Mouse (Mus musculus): ENCODE data around the gene Cluh. TPM values are rescaled to one million over a fixed set of nuclear protein-coding genes. Genes with fewer than 3 reads are reported as not detected.

Cluh gene
- polyA plus RNA-seq, 1 experiment from 2014 or later: 15.2 TPM

GRCm38 (mm10) chr11:74638791-74639411 is 10.4 kb upstream of the Cluh start:
- peaks cover 18% of the 10 kb centered on the region for H3K4me1 ChIP-seq (replicated peaks; ENCODE audit: control insufficient read depth, insufficient read depth, low read length)
- 4% methylated on average over 9 of the region's 9 CpGs for WGBS

DNA sequence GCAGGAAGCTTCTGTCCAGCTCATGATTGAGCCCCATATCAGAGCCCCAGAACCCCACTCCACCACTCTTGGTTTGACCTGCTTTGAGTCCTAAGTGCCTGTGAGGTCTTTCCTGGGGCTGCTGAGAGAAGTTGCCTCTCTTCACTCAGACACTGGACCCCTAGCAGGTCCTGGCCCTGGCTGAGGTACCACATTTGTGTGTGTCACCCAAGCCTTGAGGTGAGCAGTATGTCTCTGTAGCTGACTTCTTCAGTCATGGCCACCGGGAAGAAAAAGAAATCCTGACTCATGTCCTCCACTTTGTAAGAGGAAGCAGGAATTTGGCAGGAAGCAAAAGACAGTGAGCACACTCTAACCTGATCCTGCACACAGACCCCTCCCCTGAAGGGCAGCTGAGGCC is 9.7 kb upstream of the Cluh start:
- Histone ChIP-seq H3K4me2 (ENCODE audit: low read length) (no peak overlapping the region), H3K27me3 (replicated peaks; ENCODE audit: control insufficient read depth, insufficient read depth, low read length) (no peaks in the 10 kb centered on the region), H3K9ac (replicated peaks; ENCODE audit: low read depth, low read length) (no peak overlapping the region), H3K9me3 (ENCODE audit: control insufficient read depth, low read length) (no peaks in the 10 kb centered on the region), H3K27ac (ENCODE audit: low read length) (no peak overlapping the region), H3K36me3 (ENCODE audit: control insufficient read depth, insufficient read depth) (no peaks in the 10 kb centered on the region), H3K4me1 (replicated peaks; ENCODE audit: control insufficient read depth, insufficient read depth, low read length) (peaks cover 18% of the 10 kb centered on the region), H3K4me3 (replicated peaks; ENCODE audit: low read length) (no peak overlapping the region)
- ATAC-seq: no peak
- WGBS: 81% methylated on average over 1 of the region's 1 CpGs

More at GRCm38 (mm10) chr11:74638791-74639411, 10.4 kb upstream of the Cluh start:
- Histone ChIP-seq H3K36me3 (ENCODE audit: control insufficient read depth, insufficient read depth) (no peaks in the 10 kb centered on the region), H3K27me3 (replicated peaks; ENCODE audit: control insufficient read depth, insufficient read depth, low read length) (no peaks in the 10 kb centered on the region), H3K4me3 (replicated peaks; ENCODE audit: low read length) (peak overlapping the region; percentile 63), H3K9me3 (ENCODE audit: control insufficient read depth, low read length) (no peaks in the 10 kb centered on the region), H3K4me2 (ENCODE audit: low read length) (peak overlapping the region; percentile 88), H3K9ac (replicated peaks; ENCODE audit: low read depth, low read length) (peak overlapping the region; percentile 85), H3K27ac (ENCODE audit: low read length) (peak overlapping the region; percentile 78)
- peak; percentile 21 for ATAC-seq

- H3K27me3 ChIP-seq (replicated peaks; ENCODE audit: control insufficient read depth, insufficient read depth, low read length): no peaks in the 10 kb centered on the region
- H3K27ac ChIP-seq (ENCODE audit: low read length): no peak overlapping the region
- no peaks in the 10 kb centered on the region for H3K36me3 ChIP-seq (ENCODE audit: control insufficient read depth, insufficient read depth)
- no peaks in the 10 kb centered on the region for H3K9me3 ChIP-seq (ENCODE audit: control insufficient read depth, low read length)
- ATAC-seq: no peak
- H3K4me3 ChIP-seq (replicated peaks; ENCODE audit: low read length): no peak overlapping the region
- H3K4me1 ChIP-seq (replicated peaks; ENCODE audit: control insufficient read depth, insufficient read depth, low read length): peaks cover 13% of the 10 kb centered on the region
- H3K4me2 ChIP-seq (ENCODE audit: low read length): no peak overlapping the region
- H3K9ac ChIP-seq (replicated peaks; ENCODE audit: low read depth, low read length): no peak overlapping the region
- 90% methylated on average over 1 of the region's 1 CpGs for WGBS
Observed at GRCm38 (mm10) chr11:74647966-74648365, 1.3 kb upstream of the Cluh start.

- H3K9ac ChIP-seq (replicated peaks; ENCODE audit: low read depth, low read length): peak overlapping the region; percentile 74
- peak overlapping the region; percentile 73 for H3K4me2 ChIP-seq (ENCODE audit: low read length)
- peak overlapping the region; percentile 74 for H3K4me3 ChIP-seq (replicated peaks; ENCODE audit: low read length)
- no peaks in the 10 kb centered on the region for H3K36me3 ChIP-seq (ENCODE audit: control insufficient read depth, insufficient read depth)
- H3K27me3 ChIP-seq (replicated peaks; ENCODE audit: control insufficient read depth, insufficient read depth, low read length): no peaks in the 10 kb centered on the region
- WGBS: 8% methylated on average over 1 of the region's 1 CpGs
- H3K4me1 ChIP-seq (replicated peaks; ENCODE audit: control insufficient read depth, insufficient read depth, low read length): peaks cover 13% of the 10 kb centered on the region
- ATAC-seq: peak; percentile 35
- H3K9me3 ChIP-seq (ENCODE audit: control insufficient read depth, low read length): no peaks in the 10 kb centered on the region
- H3K27ac ChIP-seq (ENCODE audit: low read length): peak overlapping the region; percentile 45; the same call in 1 of the 2 replicates
Observed at GRCm38 (mm10) chr11:74648676-74649075, 619 bp upstream of the Cluh start.

- peak; percentile 51 for ATAC-seq
Observed at GRCm38 (mm10) chr11:74649647-74650551, 604 bp downstream of the Cluh start.

DNA sequence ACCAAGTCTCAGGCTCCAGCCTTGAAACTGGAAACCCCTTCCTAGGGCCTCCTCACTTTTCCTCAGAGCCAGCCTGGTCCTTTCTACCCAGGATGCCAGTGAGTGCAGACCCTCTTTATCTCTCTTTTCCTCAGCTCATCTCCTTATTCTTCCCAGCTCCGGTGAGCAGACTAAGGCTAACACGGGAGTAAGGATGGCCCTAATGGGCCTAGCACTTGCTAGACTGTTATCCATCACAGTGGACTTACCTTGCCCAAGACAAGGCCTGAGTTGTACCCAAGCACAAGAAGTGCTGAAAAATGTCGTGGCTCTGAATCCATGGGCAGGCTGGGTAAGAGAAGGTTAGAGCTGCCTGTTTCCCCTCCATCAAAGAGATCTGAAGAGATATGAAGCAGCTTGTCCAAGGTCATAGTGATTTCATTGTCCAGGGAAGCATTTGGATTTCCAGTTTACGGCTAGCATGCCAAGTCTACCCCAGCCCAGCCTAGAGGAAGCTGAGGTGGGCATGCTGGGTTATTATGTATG is 1.3 kb downstream of the Cluh start:
- Histone ChIP-seq H3K36me3 (ENCODE audit: control insufficient read depth, insufficient read depth) (no peaks in the 10 kb centered on the region), H3K9ac (replicated peaks; ENCODE audit: low read depth, low read length) (no peak overlapping the region), H3K4me1 (replicated peaks; ENCODE audit: control insufficient read depth, insufficient read depth, low read length) (peaks cover 13% of the 10 kb centered on the region), H3K27ac (ENCODE audit: low read length) (no peak overlapping the region), H3K9me3 (ENCODE audit: control insufficient read depth, low read length) (no peaks in the 10 kb centered on the region), H3K27me3 (replicated peaks; ENCODE audit: control insufficient read depth, insufficient read depth, low read length) (no peaks in the 10 kb centered on the region), H3K4me2 (ENCODE audit: low read length) (peak overlapping the region; percentile 73), H3K4me3 (replicated peaks; ENCODE audit: low read length) (no peak overlapping the region; the same call in 1 of the 2 replicates)
- 61% methylated on average over 4 of the region's 4 CpGs for WGBS
- no peak for ATAC-seq

More at GRCm38 (mm10) chr11:74649647-74650551, 604 bp downstream of the Cluh start:
- 1% methylated on average over 52 of the region's 53 CpGs for WGBS
- Histone ChIP-seq H3K4me1 (replicated peaks; ENCODE audit: control insufficient read depth, insufficient read depth, low read length) (peaks cover 13% of the 10 kb centered on the region), H3K9ac (replicated peaks; ENCODE audit: low read depth, low read length) (peak overlapping the region; percentile 74), H3K4me2 (ENCODE audit: low read length) (peak overlapping the region; percentile 73), H3K9me3 (ENCODE audit: control insufficient read depth, low read length) (no peaks in the 10 kb centered on the region), H3K27ac (ENCODE audit: low read length) (no peak overlapping the region), H3K36me3 (ENCODE audit: control insufficient read depth, insufficient read depth) (no peaks in the 10 kb centered on the region), H3K4me3 (replicated peaks; ENCODE audit: low read length) (peak overlapping the region; percentile 74), H3K27me3 (replicated peaks; ENCODE audit: control insufficient read depth, insufficient read depth, low read length) (no peaks in the 10 kb centered on the region)

DNA sequence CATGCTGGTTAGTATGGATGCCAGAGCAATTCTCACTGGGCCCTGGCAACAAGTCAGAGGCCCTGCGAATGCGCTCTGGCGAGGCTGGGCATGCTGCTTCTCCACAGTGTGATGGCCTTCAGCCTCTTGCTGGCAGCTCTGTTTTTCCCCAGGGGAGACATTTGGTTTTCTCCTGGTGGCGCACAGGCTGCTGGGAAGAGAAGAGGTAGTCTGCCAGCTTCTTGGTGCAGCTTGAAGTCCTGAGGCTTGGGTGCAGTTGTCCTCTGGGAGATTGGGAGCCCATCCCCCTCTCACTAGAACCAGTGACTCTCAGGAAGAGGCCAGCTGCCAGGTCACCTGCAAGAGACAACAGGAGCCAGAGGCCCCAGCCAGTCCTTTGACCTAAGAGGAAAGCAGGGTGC is 3.5 kb downstream of the Cluh start:
- Histone ChIP-seq H3K27ac (ENCODE audit: low read length) (no peak overlapping the region), H3K9me3 (ENCODE audit: control insufficient read depth, low read length) (no peaks in the 10 kb centered on the region), H3K36me3 (ENCODE audit: control insufficient read depth, insufficient read depth) (peaks cover 6% of the 10 kb centered on the region), H3K4me2 (ENCODE audit: low read length) (no peak overlapping the region), H3K4me3 (replicated peaks; ENCODE audit: low read length) (no peak overlapping the region), H3K27me3 (replicated peaks; ENCODE audit: control insufficient read depth, insufficient read depth, low read length) (no peaks in the 10 kb centered on the region), H3K9ac (replicated peaks; ENCODE audit: low read depth, low read length) (no peak overlapping the region), H3K4me1 (replicated peaks; ENCODE audit: control insufficient read depth, insufficient read depth, low read length) (peaks cover 13% of the 10 kb centered on the region)
- WGBS: 74% methylated on average over 4 of the region's 4 CpGs
- no peak for ATAC-seq

DNA sequence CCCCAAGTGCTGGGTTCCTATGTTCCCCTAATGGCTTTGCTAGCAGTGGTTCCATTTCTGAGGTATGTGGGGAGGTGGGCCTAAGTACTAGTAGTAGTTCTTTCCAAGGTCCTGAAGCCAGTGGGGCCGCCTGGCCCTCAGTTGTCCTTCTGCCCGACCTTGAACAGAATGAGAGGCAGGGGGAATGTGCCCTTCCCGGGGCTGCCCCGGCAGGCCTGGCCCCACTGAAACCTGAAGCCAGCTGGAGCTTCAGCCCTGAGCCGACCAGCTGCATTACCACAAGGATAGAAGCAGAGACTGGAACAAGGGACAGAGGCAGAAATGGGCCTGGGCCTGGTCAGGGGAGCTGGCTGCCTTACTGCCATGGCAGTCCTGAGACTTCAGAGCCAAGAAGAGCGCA is 4.1 kb downstream of the Cluh start:
- no peaks in the 10 kb centered on the region for H3K9me3 ChIP-seq (ENCODE audit: control insufficient read depth, low read length)
- no peak overlapping the region for H3K9ac ChIP-seq (replicated peaks; ENCODE audit: low read depth, low read length)
- no peak overlapping the region for H3K4me3 ChIP-seq (replicated peaks; ENCODE audit: low read length)
- H3K4me1 ChIP-seq (replicated peaks; ENCODE audit: control insufficient read depth, insufficient read depth, low read length): peaks cover 13% of the 10 kb centered on the region
- ATAC-seq: no peak
- WGBS: 60% methylated on average over 6 of the region's 6 CpGs
- no peaks in the 10 kb centered on the region for H3K27me3 ChIP-seq (replicated peaks; ENCODE audit: control insufficient read depth, insufficient read depth, low read length)
- H3K36me3 ChIP-seq (ENCODE audit: control insufficient read depth, insufficient read depth): peaks cover 11% of the 10 kb centered on the region
- H3K27ac ChIP-seq (ENCODE audit: low read length): no peak overlapping the region
- no peak overlapping the region for H3K4me2 ChIP-seq (ENCODE audit: low read length)

- H3K36me3 ChIP-seq (ENCODE audit: control insufficient read depth, insufficient read depth): peaks cover 31% of the 10 kb centered on the region
- H3K4me1 ChIP-seq (replicated peaks; ENCODE audit: control insufficient read depth, insufficient read depth, low read length): peaks cover 1% of the 10 kb centered on the region; the same call in 1 of the 2 replicates
- H3K9me3 ChIP-seq (ENCODE audit: control insufficient read depth, low read length): no peaks in the 10 kb centered on the region
- H3K9ac ChIP-seq (replicated peaks; ENCODE audit: low read depth, low read length): no peak overlapping the region
- no peak overlapping the region for H3K27ac ChIP-seq (ENCODE audit: low read length)
- no peaks in the 10 kb centered on the region for H3K27me3 ChIP-seq (replicated peaks; ENCODE audit: control insufficient read depth, insufficient read depth, low read length)
- no peak for ATAC-seq
- 96% methylated on average over 3 of the region's 3 CpGs for WGBS
- no peak overlapping the region for H3K4me2 ChIP-seq (ENCODE audit: low read length)
- H3K4me3 ChIP-seq (replicated peaks; ENCODE audit: low read length): no peak overlapping the region
Observed at GRCm38 (mm10) chr11:74655941-74656340, 6.6 kb downstream of the Cluh start.

Measured in forebrain, embryonic 16.5 days (tissue).